Mouse (Mus musculus): ENCODE measurements at regions not wholly inside any gene's neighbourhood (a gene's known extent, or its start where the extent isn't known, plus 50 kb on each side); places are given as distances from the start of the nearest gene placed in this dataset.

DNA sequence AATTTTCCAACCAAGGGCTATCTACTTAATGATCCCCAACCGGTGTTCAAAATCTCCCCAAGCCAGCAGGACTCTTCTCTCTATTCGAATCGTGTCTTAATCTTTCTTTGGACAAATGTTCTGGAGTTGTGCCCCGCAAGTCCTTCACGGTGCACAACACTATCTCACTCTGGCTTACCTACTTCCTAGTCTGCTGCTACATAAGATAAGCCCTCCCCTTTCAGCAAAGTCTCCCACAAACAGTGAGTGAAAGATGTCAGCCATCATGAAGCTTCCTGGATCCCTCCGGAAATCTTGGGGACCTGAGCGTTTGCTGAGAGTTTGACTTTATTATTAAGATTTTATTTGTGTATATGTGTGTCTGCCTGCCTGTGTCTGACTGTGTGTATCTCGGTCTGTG, 344.7 kb upstream of the Noct start:
- H3K4me3 ChIP-seq (replicated peaks; ENCODE audit: low read depth, low read length): no peak overlapping the region
- H3K4me1 ChIP-seq (ENCODE audit: control insufficient read depth, insufficient read depth, low read length): peaks cover 17% of the 10 kb centered on the region
- no peaks in the 10 kb centered on the region for H3K27me3 ChIP-seq (ENCODE audit: control insufficient read depth, insufficient read depth, low read length)
- DNase-seq: no peak
- no peaks in the 10 kb centered on the region for H3K36me3 ChIP-seq (ENCODE audit: control insufficient read depth, insufficient read depth, low read length)
- H3K9me3 ChIP-seq (ENCODE audit: control insufficient read depth, low read length): no peaks in the 10 kb centered on the region
- no peak for ATAC-seq (ENCODE audit: low FRiP score, low TSS enrichment)
- H3K27ac ChIP-seq (replicated peaks; ENCODE audit: low read depth, low read length): no peak overlapping the region
- H3K4me2 ChIP-seq (ENCODE audit: low read length): no peak overlapping the region
- WGBS: 82% methylated on average over 8 of the region's 8 CpGs
- no peak overlapping the region for H3K9ac ChIP-seq (replicated peaks; ENCODE audit: low read length)

GRCm38 (mm10) chr3:50881437-50882248, 342.6 kb upstream of the Noct start:
- ATAC-seq (ENCODE audit: low FRiP score, low TSS enrichment) (peak; percentile 60), DNase-seq (peak; percentile 58)
- Histone ChIP-seq H3K4me1 (ENCODE audit: control insufficient read depth, insufficient read depth, low read length) (peaks cover 17% of the 10 kb centered on the region), H3K27me3 (ENCODE audit: control insufficient read depth, insufficient read depth, low read length) (no peaks in the 10 kb centered on the region), H3K27ac (replicated peaks; ENCODE audit: low read depth, low read length) (peak overlapping the region; percentile 73), H3K9me3 (ENCODE audit: control insufficient read depth, low read length) (no peaks in the 10 kb centered on the region), H3K4me3 (replicated peaks; ENCODE audit: low read depth, low read length) (no peak overlapping the region), H3K36me3 (ENCODE audit: control insufficient read depth, insufficient read depth, low read length) (no peaks in the 10 kb centered on the region), H3K4me2 (ENCODE audit: low read length) (peak overlapping the region; percentile 28; the same call in 1 of the 2 replicates), H3K9ac (replicated peaks; ENCODE audit: low read length) (no peak overlapping the region)
- 3% methylated on average over 9 of the region's 9 CpGs for WGBS

GRCm38 (mm10) chr3:50882249-50882733, 342.0 kb upstream of the Noct start:
- Histone ChIP-seq H3K27ac (replicated peaks; ENCODE audit: low read depth, low read length) (peak overlapping the region; percentile 73), H3K36me3 (ENCODE audit: control insufficient read depth, insufficient read depth, low read length) (no peaks in the 10 kb centered on the region), H3K4me2 (ENCODE audit: low read length) (peak overlapping the region; percentile 28; the same call in 1 of the 2 replicates), H3K4me3 (replicated peaks; ENCODE audit: low read depth, low read length) (no peak overlapping the region), H3K9ac (replicated peaks; ENCODE audit: low read length) (no peak overlapping the region), H3K27me3 (ENCODE audit: control insufficient read depth, insufficient read depth, low read length) (no peaks in the 10 kb centered on the region), H3K4me1 (ENCODE audit: control insufficient read depth, insufficient read depth, low read length) (peaks cover 17% of the 10 kb centered on the region), H3K9me3 (ENCODE audit: control insufficient read depth, low read length) (no peaks in the 10 kb centered on the region)
- WGBS: 1% methylated on average over 8 of the region's 8 CpGs
- ATAC-seq (ENCODE audit: low FRiP score, low TSS enrichment) (peak; percentile 74), DNase-seq (peak; percentile 70)

- no peaks in the 10 kb centered on the region for H3K36me3 ChIP-seq (ENCODE audit: control insufficient read depth, insufficient read depth, low read length)
- H3K4me2 ChIP-seq (ENCODE audit: low read length): no peak overlapping the region
- ATAC-seq (ENCODE audit: low FRiP score, low TSS enrichment) (no peak), DNase-seq (no peak)
- no peak overlapping the region for H3K27ac ChIP-seq (replicated peaks; ENCODE audit: low read depth, low read length)
- no peak overlapping the region for H3K9ac ChIP-seq (replicated peaks; ENCODE audit: low read length)
- 88% methylated on average over 10 of the region's 10 CpGs for WGBS
- H3K4me3 ChIP-seq (replicated peaks; ENCODE audit: low read depth, low read length): no peak overlapping the region
- peaks cover 15% of the 10 kb centered on the region for H3K4me1 ChIP-seq (ENCODE audit: control insufficient read depth, insufficient read depth, low read length)
- H3K27me3 ChIP-seq (ENCODE audit: control insufficient read depth, insufficient read depth, low read length): no peaks in the 10 kb centered on the region
- H3K9me3 ChIP-seq (ENCODE audit: control insufficient read depth, low read length): no peaks in the 10 kb centered on the region
Observed at GRCm38 (mm10) chr3:50886336-50886735, 337.9 kb upstream of the Noct start.

DNA sequence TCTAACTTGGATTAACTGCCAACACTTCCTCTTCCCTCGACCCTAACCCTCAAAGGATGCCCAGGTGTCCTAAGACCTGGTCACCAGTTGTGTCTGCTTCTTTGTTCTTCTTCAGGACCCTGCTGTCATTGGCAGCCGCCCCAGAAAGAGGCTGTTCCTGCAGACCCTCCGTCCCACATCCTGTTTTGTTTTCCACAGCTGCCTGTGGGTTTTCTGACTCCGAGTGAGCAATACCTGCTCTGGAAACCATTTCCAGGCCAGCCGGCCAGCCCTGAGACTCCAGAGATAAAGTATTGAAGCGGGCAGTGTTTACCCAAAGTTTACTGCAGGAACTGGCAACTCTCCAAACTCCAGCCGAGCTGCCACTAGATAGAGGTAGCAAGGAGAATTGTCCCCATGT, 337.2 kb upstream of the Noct start:
- Histone ChIP-seq H3K27ac (replicated peaks; ENCODE audit: low read depth, low read length) (no peak overlapping the region), H3K36me3 (ENCODE audit: control insufficient read depth, insufficient read depth, low read length) (no peaks in the 10 kb centered on the region), H3K9ac (replicated peaks; ENCODE audit: low read length) (no peak overlapping the region), H3K27me3 (ENCODE audit: control insufficient read depth, insufficient read depth, low read length) (no peaks in the 10 kb centered on the region), H3K4me3 (replicated peaks; ENCODE audit: low read depth, low read length) (no peak overlapping the region), H3K4me2 (ENCODE audit: low read length) (no peak overlapping the region), H3K4me1 (ENCODE audit: control insufficient read depth, insufficient read depth, low read length) (peaks cover 8% of the 10 kb centered on the region), H3K9me3 (ENCODE audit: control insufficient read depth, low read length) (no peaks in the 10 kb centered on the region)
- no peak for ATAC-seq (ENCODE audit: low FRiP score, low TSS enrichment)
- 60% methylated on average over 7 of the region's 7 CpGs for WGBS
- no peak for DNase-seq

DNA sequence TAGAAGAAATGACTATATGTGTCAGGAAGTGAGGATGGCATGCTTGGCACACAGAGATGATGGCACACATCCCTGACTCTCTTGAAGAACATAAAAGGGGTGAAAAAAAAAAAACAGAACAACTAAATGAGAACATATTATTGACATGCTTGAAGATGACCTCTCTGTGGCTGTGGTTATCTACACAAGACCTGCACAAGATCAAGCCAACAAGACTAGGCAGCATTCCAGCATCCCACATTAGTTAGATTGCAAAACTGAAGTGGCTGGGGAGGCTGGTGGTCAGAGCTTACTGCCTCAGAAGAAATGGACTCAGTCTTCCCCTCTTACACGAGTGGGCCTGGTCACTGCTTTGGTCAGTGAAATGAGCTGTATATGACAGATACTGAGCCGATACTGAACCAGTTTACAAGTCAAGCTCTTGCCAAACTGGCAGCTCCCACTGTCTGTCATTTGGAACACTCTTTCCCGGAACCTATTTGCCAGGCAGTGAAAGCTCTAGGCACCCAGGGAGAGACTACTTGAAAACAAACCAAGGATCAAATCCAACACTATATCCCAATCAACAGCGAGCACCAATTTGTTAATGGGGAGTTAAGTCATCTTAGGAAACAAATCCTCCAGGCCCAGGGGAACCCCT, 335.6 kb upstream of the Noct start:
- H3K36me3 ChIP-seq (ENCODE audit: control insufficient read depth, insufficient read depth, low read length): no peaks in the 10 kb centered on the region
- no peak for DNase-seq
- H3K27ac ChIP-seq (replicated peaks; ENCODE audit: low read depth, low read length): no peak overlapping the region
- H3K27me3 ChIP-seq (ENCODE audit: control insufficient read depth, insufficient read depth, low read length): no peaks in the 10 kb centered on the region
- H3K4me3 ChIP-seq (replicated peaks; ENCODE audit: low read depth, low read length): no peak overlapping the region
- no peak for ATAC-seq (ENCODE audit: low FRiP score, low TSS enrichment)
- 92% methylated on average over 4 of the region's 4 CpGs for WGBS
- no peaks in the 10 kb centered on the region for H3K9me3 ChIP-seq (ENCODE audit: control insufficient read depth, low read length)
- no peak overlapping the region for H3K9ac ChIP-seq (replicated peaks; ENCODE audit: low read length)
- no peak overlapping the region for H3K4me2 ChIP-seq (ENCODE audit: low read length)
- H3K4me1 ChIP-seq (ENCODE audit: control insufficient read depth, insufficient read depth, low read length): no peaks in the 10 kb centered on the region

DNA sequence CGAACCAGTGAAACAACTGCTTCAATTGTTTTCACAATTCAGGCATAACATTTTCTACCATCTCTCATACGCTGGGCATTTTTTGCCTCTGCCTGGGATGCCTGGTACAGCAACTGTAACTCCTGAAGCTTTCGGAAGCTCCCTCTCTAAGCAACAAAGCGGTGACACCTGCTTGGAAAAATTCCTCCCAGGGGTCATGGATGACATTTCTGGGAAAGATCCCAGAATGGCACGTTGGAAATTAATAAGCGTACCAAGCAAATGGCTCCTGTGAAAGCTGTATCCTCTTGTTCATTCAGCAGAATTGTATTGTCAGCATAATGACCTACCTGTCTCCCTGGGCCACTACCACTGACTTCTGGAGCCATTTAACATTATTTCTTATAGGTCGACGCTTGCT, 333.7 kb upstream of the Noct start:
- ATAC-seq (ENCODE audit: low FRiP score, low TSS enrichment): no peak
- no peaks in the 10 kb centered on the region for H3K9me3 ChIP-seq (ENCODE audit: control insufficient read depth, low read length)
- 87% methylated on average over 8 of the region's 8 CpGs for WGBS

GRCm38 (mm10) chr3:50898179-50898578, 326.1 kb upstream of the Noct start:
- H3K4me1 ChIP-seq (ENCODE audit: control insufficient read depth, insufficient read depth, low read length): no peaks in the 10 kb centered on the region
- 0 out of 2 replicates have a peak overlapping the region, but pooled peaks have one; percentile 20 for H3K27ac ChIP-seq (replicated peaks; ENCODE audit: low read depth, low read length)
- H3K9ac ChIP-seq (replicated peaks; ENCODE audit: low read length): no peak overlapping the region
- H3K36me3 ChIP-seq (ENCODE audit: control insufficient read depth, insufficient read depth, low read length): no peaks in the 10 kb centered on the region
- DNase-seq (no peak), ATAC-seq (ENCODE audit: low FRiP score, low TSS enrichment) (no peak; the same call in 1 of the 2 replicates)
- H3K27me3 ChIP-seq (ENCODE audit: control insufficient read depth, insufficient read depth, low read length): no peaks in the 10 kb centered on the region
- no peak overlapping the region for H3K4me3 ChIP-seq (replicated peaks; ENCODE audit: low read depth, low read length)
- no peaks in the 10 kb centered on the region for H3K9me3 ChIP-seq (ENCODE audit: control insufficient read depth, low read length)
- H3K4me2 ChIP-seq (ENCODE audit: low read length): no peak overlapping the region
- 57% methylated on average over 9 of the region's 9 CpGs for WGBS

More for the DNA sequence above, 333.7 kb upstream of the Noct start:
- Histone ChIP-seq H3K4me2 (ENCODE audit: low read length) (no peak overlapping the region), H3K4me3 (replicated peaks; ENCODE audit: low read depth, low read length) (no peak overlapping the region), H3K4me1 (ENCODE audit: control insufficient read depth, insufficient read depth, low read length) (no peaks in the 10 kb centered on the region), H3K36me3 (ENCODE audit: control insufficient read depth, insufficient read depth, low read length) (no peaks in the 10 kb centered on the region), H3K27me3 (ENCODE audit: control insufficient read depth, insufficient read depth, low read length) (no peaks in the 10 kb centered on the region), H3K27ac (replicated peaks; ENCODE audit: low read depth, low read length) (no peak overlapping the region), H3K9ac (replicated peaks; ENCODE audit: low read length) (no peak overlapping the region)
- DNase-seq: no peak
